Comparison of ENCODE assay signal across 10 mouse cellular contexts in genomic region chr3:88561989-88562388, GRCm38 (mm10). TPM values are rescaled to one million over a fixed set of nuclear protein-coding genes. Genes with fewer than 3 reads are reported as not detected.
DNase-seq lines count a peak whose midpoint lies in the region; ATAC-seq and TF ChIP-seq lines count a peak whose summit lies in the region.
"Had no signal": no experiment of that assay in that cellular context is flagged by ENCODE, and none has a peak within 500 bp of the region (broad histone marks: within the 10 kb centered on the region; RNA-seq: fewer than 3 reads in every experiment).

No protein-coding gene starts in this region.

- H3K4me1 ChIP-seq in hindbrain, embryonic 10.5 days (replicated peaks) = peaks cover 9% of the 10 kb centered on the region; the same call in 1 of the 2 replicates
- peaks cover 16% of the 10 kb centered on the region for H3K4me1 ChIP-seq in hindbrain, embryonic 13.5 days (replicated peaks)
- peaks cover 99% of the 10 kb centered on the region for H3K4me1 ChIP-seq in E14TG2a.4 (replicated peaks; ENCODE audit: low read depth, low read length)
- peaks cover 5% of the 10 kb centered on the region; the same call in 1 of the 2 replicates for H3K4me1 ChIP-seq in forebrain, embryonic 15.5 days
- peaks cover 4% of the 10 kb centered on the region; the same call in 1 of the 2 replicates for H3K4me1 ChIP-seq in heart, embryonic 12.5 days (replicated peaks)
- no peaks in the 10 kb centered on the region for H3K4me1 ChIP-seq in heart, adult 2 months (ENCODE audit: control insufficient read depth, insufficient read depth, low read length)
- H3K4me1 ChIP-seq: limb, embryonic 10.5 days had no signal

- H3K27me3 ChIP-seq in hindbrain, embryonic 10.5 days (ENCODE audit: insufficient read depth, poor library complexity, severe bottlenecking) = no peaks in the 10 kb centered on the region
- H3K27me3 ChIP-seq in hindbrain, embryonic 13.5 days = no peaks in the 10 kb centered on the region
- H3K27me3 ChIP-seq in E14TG2a.4 (ENCODE audit: insufficient read depth, low read length) = no peaks in the 10 kb centered on the region
- no peaks in the 10 kb centered on the region for H3K27me3 ChIP-seq in forebrain, embryonic 15.5 days
- no peaks in the 10 kb centered on the region for H3K27me3 ChIP-seq in heart, embryonic 12.5 days (replicated peaks)
- no peaks in the 10 kb centered on the region for H3K27me3 ChIP-seq in heart, adult 2 months (ENCODE audit: control insufficient read depth, insufficient read depth, low read length)

- no peak for TF ChIP-seq CTCF in E14TG2a.4 (conservative IDR thresholded peaks at IDR 0.05; ENCODE audit: low read length)
- no peak for TF ChIP-seq CTCF in heart, adult 2 months (IDR thresholded peaks at IDR 0.05)

- H3K4me3 ChIP-seq in hindbrain, embryonic 10.5 days = no peak overlapping the region
- no peak overlapping the region for H3K4me3 ChIP-seq in hindbrain, embryonic 13.5 days
- H3K4me3 ChIP-seq in E14TG2a.4 (replicated peaks; ENCODE audit: low read length) = peak overlapping the region; percentile 13
- no peak overlapping the region for H3K4me3 ChIP-seq in forebrain, embryonic 15.5 days
- H3K4me3 ChIP-seq in heart, embryonic 12.5 days = no peak overlapping the region
- H3K4me3 ChIP-seq in heart, adult 2 months = no peak overlapping the region
- H3K4me3 ChIP-seq: limb, embryonic 10.5 days had no signal

- H3K4me2 ChIP-seq in hindbrain, embryonic 13.5 days = no peak overlapping the region
- H3K4me2 ChIP-seq in forebrain, embryonic 15.5 days (replicated peaks) = no peak overlapping the region
- no peak overlapping the region for H3K4me2 ChIP-seq in heart, embryonic 12.5 days

- no peaks in the 10 kb centered on the region for H3K9me3 ChIP-seq in hindbrain, embryonic 10.5 days
- no peaks in the 10 kb centered on the region for H3K9me3 ChIP-seq in hindbrain, embryonic 13.5 days
- no peaks in the 10 kb centered on the region for H3K9me3 ChIP-seq in E14TG2a.4 (ENCODE audit: low read length)
- no peaks in the 10 kb centered on the region for H3K9me3 ChIP-seq in forebrain, embryonic 15.5 days
- H3K9me3 ChIP-seq in heart, embryonic 12.5 days (replicated peaks) = no peaks in the 10 kb centered on the region
- H3K9me3 ChIP-seq: limb, embryonic 10.5 days had no signal

- H3K79me2 ChIP-seq in heart, adult 2 months (replicated peaks; ENCODE audit: control insufficient read depth, insufficient read depth, low read length) = no peaks in the 10 kb centered on the region

- no peak for TF ChIP-seq EP300 in heart, adult 2 months (IDR thresholded peaks at IDR 0.05; ENCODE audit: insufficient read depth, low read depth, low read length)

- intact Hi-C loops in heart, adult 2 months (cut with DNase I) = no loop called here

- H3K36me3 ChIP-seq in hindbrain, embryonic 10.5 days = peaks cover 100% of the 10 kb centered on the region
- H3K36me3 ChIP-seq in hindbrain, embryonic 13.5 days = peaks cover 97% of the 10 kb centered on the region
- H3K36me3 ChIP-seq in E14TG2a.4 (ENCODE audit: insufficient read depth, low read length) = peaks cover 100% of the 10 kb centered on the region
- H3K36me3 ChIP-seq in forebrain, embryonic 15.5 days = peaks cover 93% of the 10 kb centered on the region
- peaks cover 99% of the 10 kb centered on the region for H3K36me3 ChIP-seq in heart, embryonic 12.5 days
- no peaks in the 10 kb centered on the region for H3K36me3 ChIP-seq in heart, adult 2 months (ENCODE audit: control insufficient read depth, insufficient read depth, low read length)

- 0 out of 2 replicates have a peak overlapping the region, but pooled peaks have one; percentile 50 for H3K27ac ChIP-seq in hindbrain, embryonic 10.5 days
- H3K27ac ChIP-seq in hindbrain, embryonic 13.5 days = no peak overlapping the region
- H3K27ac ChIP-seq in forebrain, embryonic 15.5 days (replicated peaks) = no peak overlapping the region
- H3K27ac ChIP-seq in heart, embryonic 12.5 days (ENCODE audit: poor library complexity, severe bottlenecking) = no peak overlapping the region
- no peak overlapping the region for H3K27ac ChIP-seq in heart, adult 2 months
- H3K27ac ChIP-seq: limb, embryonic 10.5 days had no signal

- 65% methylated on average over 4 of the region's 4 CpGs for WGBS in hindbrain, embryonic 10.5 days
- WGBS in hindbrain, embryonic 13.5 days = 64% methylated on average over 4 of the region's 4 CpGs
- WGBS in forebrain, embryonic 15.5 days = 57% methylated on average over 4 of the region's 4 CpGs
- 69% methylated on average over 4 of the region's 4 CpGs for WGBS in heart, embryonic 12.5 days
- 70% methylated on average over 4 of the region's 4 CpGs for WGBS in heart, adult 2 months

- H3K9ac ChIP-seq in hindbrain, embryonic 13.5 days = no peak overlapping the region
- no peak overlapping the region for H3K9ac ChIP-seq in forebrain, embryonic 15.5 days (replicated peaks)
- H3K9ac ChIP-seq in heart, embryonic 12.5 days = no peak overlapping the region
- no peak overlapping the region for H3K9ac ChIP-seq in heart, adult 2 months (ENCODE audit: low read depth, low read length)

- no peak for TF ChIP-seq POLR2A in heart, adult 2 months (IDR thresholded peaks at IDR 0.05; ENCODE audit: insufficient read depth, low read depth, low read length)

- no peak for ATAC-seq in hindbrain, embryonic 13.5 days (ENCODE audit: low FRiP score)
- 0 out of 2 replicates have a peak, but pooled peaks have one; percentile 41 for ATAC-seq in forebrain, embryonic 15.5 days (replicated peaks)
- ATAC-seq in heart, embryonic 12.5 days (ENCODE audit: insufficient number of reproducible peaks, low FRiP score) = no peak

- DNase-seq in hindbrain, embryonic 10.5 days (ENCODE audit: low spot score) = no peak
- DNase-seq in kidney, postnatal 36 days = peak; percentile 49 to 66
- DNase-seq in heart, adult 2 months = no peak
- no peak for DNase-seq in urinary bladder, postnatal 25 days (ENCODE audit: low spot score)
- DNase-seq: lung, postnatal 36 days had no signal

RNA-seq across cellular contexts. Expression of gene Ubqln4, which starts 8.4 kb away (rescaled TPM):
- polyA plus RNA-seq in hindbrain, embryonic 10.5 days (2016; fragmentation: Nextera tagmentation; extraction: Ambion mirVana) = 69.0 and 72.5 TPM in 2 replicates
- polyA plus RNA-seq in hindbrain, embryonic 13.5 days (2015; fragmentation: Nextera tagmentation; extraction: Ambion mirVana) = 36.7 and 38.3 TPM in 2 replicates
- 45.8 and 47.6 TPM in 2 replicates for polyA plus RNA-seq in forebrain, embryonic 15.5 days (2015; fragmentation: Nextera tagmentation; extraction: Ambion mirVana)
- 46.5 and 47.9 TPM in 2 replicates for polyA plus RNA-seq in heart, embryonic 12.5 days (2016; fragmentation: Nextera tagmentation; extraction: Ambion mirVana)
- 10 to 100 TPM; 70.1 to 76.5 TPM for total RNA-seq in heart, adult 2 months (2021)
- 69.3 and 86.7 TPM in 2 replicates for polyA plus RNA-seq in heart, adult 2 months (2012; rRNA removed)

RNA-seq across cellular contexts. Expression of gene Lamtor2, which starts 9.1 kb away (rescaled TPM):
- 173 and 180 TPM in 2 replicates for polyA plus RNA-seq in hindbrain, embryonic 10.5 days (2016; fragmentation: Nextera tagmentation; extraction: Ambion mirVana)
- polyA plus RNA-seq in hindbrain, embryonic 13.5 days (2015; fragmentation: Nextera tagmentation; extraction: Ambion mirVana) = 179 and 182 TPM in 2 replicates
- 169 and 187 TPM in 2 replicates for polyA plus RNA-seq in forebrain, embryonic 15.5 days (2015; fragmentation: Nextera tagmentation; extraction: Ambion mirVana)
- 108 and 114 TPM in 2 replicates for polyA plus RNA-seq in heart, embryonic 12.5 days (2016; fragmentation: Nextera tagmentation; extraction: Ambion mirVana)
- total RNA-seq in heart, adult 2 months (2021) = 100 to 1,000 TPM in 1 of 2 experiments, 10 to 100 TPM in 1; 94.3 to 104 TPM
- 118 TPM in 2 replicates for polyA plus RNA-seq in heart, adult 2 months (2012; rRNA removed)

RNA-seq across cellular contexts. Expression of gene Ssr2, which starts 13.7 kb away (rescaled TPM):
- 207 and 220 TPM in 2 replicates for polyA plus RNA-seq in hindbrain, embryonic 10.5 days (2016; fragmentation: Nextera tagmentation; extraction: Ambion mirVana)
- polyA plus RNA-seq in hindbrain, embryonic 13.5 days (2015; fragmentation: Nextera tagmentation; extraction: Ambion mirVana) = 154 and 163 TPM in 2 replicates
- 133 and 134 TPM in 2 replicates for polyA plus RNA-seq in forebrain, embryonic 15.5 days (2015; fragmentation: Nextera tagmentation; extraction: Ambion mirVana)
- 181 and 185 TPM in 2 replicates for polyA plus RNA-seq in heart, embryonic 12.5 days (2016; fragmentation: Nextera tagmentation; extraction: Ambion mirVana)
- 10 to 100 TPM; 65.3 to 67.6 TPM for total RNA-seq in heart, adult 2 months (2021)
- 80.0 and 115 TPM in 2 replicates for polyA plus RNA-seq in heart, adult 2 months (2012; rRNA removed)

RNA-seq across cellular contexts. Expression of gene Rab25, which starts 13.9 kb away (rescaled TPM):
- polyA plus RNA-seq in hindbrain, embryonic 10.5 days (2016; fragmentation: Nextera tagmentation; extraction: Ambion mirVana) = 2.1 and 2.9 TPM in 2 replicates
- polyA plus RNA-seq in hindbrain, embryonic 13.5 days (2015; fragmentation: Nextera tagmentation; extraction: Ambion mirVana) = not detected in 2 replicates
- polyA plus RNA-seq in forebrain, embryonic 15.5 days (2015; fragmentation: Nextera tagmentation; extraction: Ambion mirVana) = 0.15 and 0.28 TPM in 2 replicates
- polyA plus RNA-seq in heart, embryonic 12.5 days (2016; fragmentation: Nextera tagmentation; extraction: Ambion mirVana) = 0.55 TPM in 1 of 2 replicates, not detected in the other
- not detected for total RNA-seq in heart, adult 2 months (2021)
- polyA plus RNA-seq in heart, adult 2 months (2012; rRNA removed) = 2.2 TPM in 1 of 2 replicates, not detected in the other

RNA-seq across cellular contexts. Expression of gene Mex3a, which starts 29.8 kb away (rescaled TPM):
- 30.7 and 31.0 TPM in 2 replicates for polyA plus RNA-seq in hindbrain, embryonic 10.5 days (2016; fragmentation: Nextera tagmentation; extraction: Ambion mirVana)
- polyA plus RNA-seq in hindbrain, embryonic 13.5 days (2015; fragmentation: Nextera tagmentation; extraction: Ambion mirVana) = 38.9 and 40.0 TPM in 2 replicates
- polyA plus RNA-seq in forebrain, embryonic 15.5 days (2015; fragmentation: Nextera tagmentation; extraction: Ambion mirVana) = 50.6 and 55.6 TPM in 2 replicates
- polyA plus RNA-seq in heart, embryonic 12.5 days (2016; fragmentation: Nextera tagmentation; extraction: Ambion mirVana) = 11.8 and 13.9 TPM in 2 replicates
- total RNA-seq in heart, adult 2 months (2021) = under 1 TPM; 0.42 to 0.45 TPM
- polyA plus RNA-seq in heart, adult 2 months (2012; rRNA removed) = 0.27 and 0.59 TPM in 2 replicates

Comparison
In these comparisons a context has a peak if more than half of its experiments do, and no peak if none do; other contexts are left out.
1. DNase-seq: peak in kidney, postnatal 36 days (2 of 2); none in hindbrain, embryonic 10.5 days (single experiment), heart, adult 2 months (0 of 2) and urinary bladder, postnatal 25 days (single experiment).